Mouse (Mus musculus): ENCODE measurements around the gene Abi3. TPM values are rescaled to one million over a fixed set of nuclear protein-coding genes. Genes with fewer than 3 reads are reported as not detected.
A peak's percentile ranks its signal among the peaks of the same experiment; 100 is the strongest.

The Abi3 gene
- polyA plus RNA-seq, 1 experiment from 2014 or later, result 7.2 TPM

GRCm38 (mm10) chr11:95833631-95834142 lies 8.6 kb downstream of the Abi3 start:
- TF ChIP-seq CTCF (IDR thresholded peaks at IDR 0.05; ENCODE audit: low read depth), result no peak
- Histone ChIP-seq H3K36me3 (ENCODE audit: insufficient read depth) (no peaks in the 10 kb centered on the region), H3K4me1 (ENCODE audit: insufficient read depth) (peaks cover 23% of the 10 kb centered on the region), H3K9ac (no peak overlapping the region), H3K27me3 (ENCODE audit: insufficient read depth, low read length) (peaks cover 61% of the 10 kb centered on the region), H3K4me2 (peak overlapping the region; percentile 43), H3K9me3 (ENCODE audit: low read depth, low read length) (no peaks in the 10 kb centered on the region), H3K27ac (ENCODE audit: low read depth) (no peak overlapping the region), H3K4me3 (ENCODE audit: low read depth, low read length) (no peak overlapping the region; the same call in 1 of the 2 replicates)
- DNase-seq (no peak), ATAC-seq (ENCODE audit: insufficient read depth) (0 out of 2 replicates have a peak, but pooled peaks have one; percentile 3)
- WGBS, result 14% methylated on average over 18 of the region's 18 CpGs

- Histone ChIP-seq H3K36me3 (ENCODE audit: insufficient read depth) (no peaks in the 10 kb centered on the region), H3K27ac (ENCODE audit: low read depth) (no peak overlapping the region), H3K9ac (no peak overlapping the region), H3K27me3 (ENCODE audit: insufficient read depth, low read length) (peaks cover 67% of the 10 kb centered on the region), H3K4me3 (ENCODE audit: low read depth, low read length) (no peak overlapping the region), H3K9me3 (ENCODE audit: low read depth, low read length) (no peaks in the 10 kb centered on the region), H3K4me1 (ENCODE audit: insufficient read depth) (peaks cover 23% of the 10 kb centered on the region), H3K4me2 (no peak overlapping the region)
- no peak for TF ChIP-seq CTCF (IDR thresholded peaks at IDR 0.05; ENCODE audit: low read depth)
- WGBS, result 32% methylated on average over 8 of the region's 8 CpGs
- DNase-seq (no peak), ATAC-seq (ENCODE audit: insufficient read depth) (no peak)
These were observed 9.2 kb downstream of the Abi3 start for GRCm38 (mm10) chr11:95833006-95833570.

GRCm38 (mm10) chr11:95832129-95833005 lies 9.9 kb downstream of the Abi3 start:
- no peaks in the 10 kb centered on the region for H3K36me3 ChIP-seq (ENCODE audit: insufficient read depth)
- H3K4me1 ChIP-seq (ENCODE audit: insufficient read depth), result peaks cover 20% of the 10 kb centered on the region
- no peak overlapping the region for H3K27ac ChIP-seq (ENCODE audit: low read depth)
- H3K4me3 ChIP-seq (ENCODE audit: low read depth, low read length), result no peak overlapping the region
- DNase-seq (no peak), ATAC-seq (ENCODE audit: insufficient read depth) (no peak)
- no peak overlapping the region for H3K9ac ChIP-seq
- 47% methylated on average over 18 of the region's 18 CpGs for whole genome bisulfite sequencing
- H3K9me3 ChIP-seq (ENCODE audit: low read depth, low read length), result no peaks in the 10 kb centered on the region
- H3K4me2 ChIP-seq, result no peak overlapping the region
- peaks cover 71% of the 10 kb centered on the region for H3K27me3 ChIP-seq (ENCODE audit: insufficient read depth, low read length)
- TF ChIP-seq CTCF (IDR thresholded peaks at IDR 0.05; ENCODE audit: low read depth), result no peak

GRCm38 (mm10) chr11:95831641-95832040 lies 10.6 kb downstream of the Abi3 start:
- peak overlapping the region; percentile 56; the same call in 1 of the 2 replicates for H3K4me2 ChIP-seq
- H3K9ac ChIP-seq, result no peak overlapping the region
- H3K36me3 ChIP-seq (ENCODE audit: insufficient read depth), result no peaks in the 10 kb centered on the region
- H3K4me1 ChIP-seq (ENCODE audit: insufficient read depth), result peaks cover 13% of the 10 kb centered on the region
- peak overlapping the region; percentile 31; the same call in 1 of the 2 replicates for H3K4me3 ChIP-seq (ENCODE audit: low read depth, low read length)
- H3K27me3 ChIP-seq (ENCODE audit: insufficient read depth, low read length), result peaks cover 77% of the 10 kb centered on the region
- H3K9me3 ChIP-seq (ENCODE audit: low read depth, low read length), result no peaks in the 10 kb centered on the region
- WGBS, result 7% methylated on average over 14 of the region's 15 CpGs
- peak; percentile 33; the same call in 1 of the 2 replicates for TF ChIP-seq CTCF (IDR thresholded peaks at IDR 0.05; ENCODE audit: low read depth)
- ATAC-seq (ENCODE audit: insufficient read depth) (no peak), DNase-seq (peak; percentile 44)
- no peak overlapping the region for H3K27ac ChIP-seq (ENCODE audit: low read depth)

- 7% methylated on average over 10 of the region's 10 CpGs for WGBS
- no peak overlapping the region for H3K9ac ChIP-seq
- H3K9me3 ChIP-seq (ENCODE audit: low read depth, low read length), result no peaks in the 10 kb centered on the region
- ATAC-seq (ENCODE audit: insufficient read depth) (no peak), DNase-seq (no peak)
- H3K4me3 ChIP-seq (ENCODE audit: low read depth, low read length), result peak overlapping the region; percentile 31
- H3K27ac ChIP-seq (ENCODE audit: low read depth), result no peak overlapping the region
- no peaks in the 10 kb centered on the region for H3K36me3 ChIP-seq (ENCODE audit: insufficient read depth)
- peaks cover 81% of the 10 kb centered on the region for H3K27me3 ChIP-seq (ENCODE audit: insufficient read depth, low read length)
- H3K4me2 ChIP-seq, result peak overlapping the region; percentile 56
- no peak for TF ChIP-seq CTCF (IDR thresholded peaks at IDR 0.05; ENCODE audit: low read depth)
- peaks cover 9% of the 10 kb centered on the region for H3K4me1 ChIP-seq (ENCODE audit: insufficient read depth)
These were observed 11.0 kb downstream of the Abi3 start for GRCm38 (mm10) chr11:95831276-95831619.

GRCm38 (mm10) chr11:95830411-95831275 lies 11.6 kb downstream of the Abi3 start:
- peaks cover 8% of the 10 kb centered on the region for H3K4me1 ChIP-seq (ENCODE audit: insufficient read depth)
- peak overlapping the region; percentile 31 for H3K4me3 ChIP-seq (ENCODE audit: low read depth, low read length)
- H3K27me3 ChIP-seq (ENCODE audit: insufficient read depth, low read length), result peaks cover 82% of the 10 kb centered on the region
- no peak for TF ChIP-seq CTCF (IDR thresholded peaks at IDR 0.05; ENCODE audit: low read depth)
- peak overlapping the region; percentile 34 for H3K9ac ChIP-seq
- peak overlapping the region; percentile 56 for H3K4me2 ChIP-seq
- DNase-seq, result peak; percentile 30
- H3K9me3 ChIP-seq (ENCODE audit: low read depth, low read length), result no peaks in the 10 kb centered on the region
- WGBS, result 2% methylated on average over 80 of the region's 80 CpGs
- H3K27ac ChIP-seq (ENCODE audit: low read depth), result no peak overlapping the region
- H3K36me3 ChIP-seq (ENCODE audit: insufficient read depth), result no peaks in the 10 kb centered on the region
- no peak for ATAC-seq (ENCODE audit: insufficient read depth)

Data from lung, embryonic 14.5 days (tissue).